Mouse (Mus musculus) heart, embryonic 15.5 days (tissue): ENCODE measurements around the gene Sox5. TPM values are rescaled to one million over a fixed set of nuclear protein-coding genes. Genes with fewer than 3 reads are reported as not detected.

ENCODE experiments used
- ATAC-seq: fragments of 200-750 bp; cut with Nextera tagmentation; replicated peaks from 2 replicates; pipeline ENCODE4 v1.8.0; 2017; ENCODE audit warnings: low read depth, moderate TSS enrichment; ENCODE audit not compliant: insufficient number of reproducible peaks, insufficient read depth, low FRiP score
- H3K27ac ChIP-seq: fragments of 300-500 bp; sonication (generic); 2 replicates; pipeline ENCODE4 v1.5.1; 2015; ENCODE audit warnings: mild to moderate bottlenecking, inconsistent platforms
- H3K27me3 ChIP-seq: fragments of 300-500 bp; sonication (generic); 2 replicates; pipeline ENCODE4 v1.6.1; 2015; ENCODE audit warnings: inconsistent platforms
- H3K36me3 ChIP-seq: fragments of 300-500 bp; sonication (generic); 2 replicates; pipeline ENCODE4 v1.6.1; 2015; ENCODE audit warnings: mild to moderate bottlenecking, inconsistent platforms
- H3K4me1 ChIP-seq: fragments of 300-500 bp; sonication (generic); replicated peaks from 2 replicates; pipeline ENCODE4 v1.6.1; 2015; ENCODE audit warnings: inconsistent platforms
- H3K4me2 ChIP-seq: fragments of 300-500 bp; sonication (generic); 2 replicates; pipeline ENCODE4 v1.6.1; 2015; ENCODE audit warnings: inconsistent platforms, mild to moderate bottlenecking, moderate library complexity
- H3K4me3 ChIP-seq: fragments of 300-500 bp; sonication (generic); 2 replicates; pipeline ENCODE4 v1.5.1; 2015; ENCODE audit warnings: mild to moderate bottlenecking, inconsistent platforms
- H3K9ac ChIP-seq: fragments of 300-500 bp; sonication (generic); 2 replicates; pipeline ENCODE4 v1.6.1; 2015; ENCODE audit warnings: mild to moderate bottlenecking, inconsistent platforms
- H3K9me3 ChIP-seq: fragments of 300-500 bp; sonication (generic); replicated peaks from 2 replicates; pipeline ENCODE4 v1.6.1; 2016; ENCODE audit warnings: inconsistent platforms
- WGBS: fragments of 180-500 bp; shearing (Covaris S2); methylation state at CpG from one replicate; pipeline ENCODE4 v1.1.7; 2015; ENCODE audit warnings: mixed read lengths; 5-methylcytosine and 5-hydroxymethylcytosine counted together
- polyA plus RNA-seq: library from polyadenylated mRNA; unstranded; fragments of >200 nt; fragmentation: Nextera tagmentation; extraction: Ambion mirVana; gene quantifications from 2 replicates; pipeline ENCODE4 v1.2.1, GENCODE M21; 2015

Gene Sox5
- polyA plus RNA-seq, 1 experiment from 2014 or later, result 8.9 TPM

DNA sequence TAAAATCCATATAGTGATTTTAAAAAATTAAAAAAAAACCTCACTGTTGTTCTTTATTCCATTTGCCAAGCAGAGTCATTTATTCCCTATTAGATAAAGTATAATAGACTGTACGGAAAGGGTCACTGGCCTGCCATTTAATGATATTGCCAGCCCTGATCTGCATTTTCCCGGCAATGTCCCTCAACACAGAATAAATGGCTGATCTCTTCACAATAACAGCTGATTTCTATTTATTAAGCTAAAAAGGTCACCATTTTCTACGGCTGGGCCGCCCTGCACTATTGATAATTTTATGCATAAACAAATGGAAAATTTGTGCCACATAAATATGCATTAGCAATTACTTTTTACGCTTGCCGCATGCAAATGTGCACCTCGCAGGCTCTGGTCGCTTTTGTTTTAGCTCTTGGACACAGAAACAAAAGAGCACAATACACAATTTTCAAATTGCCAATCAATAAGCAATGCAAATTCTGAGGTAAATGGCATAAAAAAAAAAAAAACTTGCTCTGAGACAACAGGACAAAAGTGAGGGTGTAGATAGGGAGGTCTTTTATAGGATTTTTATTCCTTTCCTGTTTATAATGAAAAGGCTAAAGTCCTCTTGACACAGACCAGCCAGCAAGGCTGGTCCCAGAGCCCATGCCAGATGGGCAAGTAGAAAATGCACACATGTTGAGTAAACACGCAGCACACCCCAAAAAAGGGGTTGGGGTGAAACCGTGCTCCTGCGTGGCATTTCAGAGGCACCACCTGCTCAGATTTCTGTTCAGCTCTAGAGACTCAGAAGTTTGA, 278.2 kb downstream of the Sox5 start:
- Histone ChIP-seq H3K27me3 (no peaks in the 10 kb centered on the region), H3K4me1 (no peaks in the 10 kb centered on the region), H3K4me3 (no peak overlapping the region), H3K9ac (no peak overlapping the region), H3K9me3 (no peaks in the 10 kb centered on the region), H3K4me2 (no peak overlapping the region), H3K36me3 (no peaks in the 10 kb centered on the region), H3K27ac (no peak overlapping the region)
- ATAC-seq, result no peak
- WGBS, result 85% methylated on average over 11 of the region's 11 CpGs

GRCm38 (mm10) chr6:144501439-144501838, 280.3 kb downstream of the Sox5 start:
- Histone ChIP-seq H3K9ac (no peak overlapping the region), H3K4me3 (no peak overlapping the region), H3K9me3 (no peaks in the 10 kb centered on the region)

DNA sequence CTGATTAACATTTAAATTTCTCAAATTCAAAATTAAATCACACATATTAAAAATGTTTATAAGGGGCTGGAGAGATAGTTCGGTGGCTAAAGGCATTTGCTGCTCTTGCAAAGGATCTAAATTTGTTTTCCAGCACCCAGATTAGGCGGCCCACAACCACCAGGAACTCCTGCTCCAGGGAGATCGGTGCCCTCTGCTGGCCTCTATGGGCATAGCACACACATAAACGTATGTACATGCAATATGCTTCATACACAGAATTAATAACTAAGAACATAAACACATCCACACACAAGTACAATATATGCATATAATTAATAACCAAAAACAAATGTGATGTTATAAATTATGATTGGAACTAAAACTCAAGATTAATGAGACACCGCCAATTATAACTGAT, 283.6 kb downstream of the Sox5 start:
- no peak for ATAC-seq
- 92% methylated on average over 5 of the region's 5 CpGs for WGBS

More at GRCm38 (mm10) chr6:144501439-144501838, 280.3 kb downstream of the Sox5 start:
- H3K27me3 ChIP-seq, result no peaks in the 10 kb centered on the region
- H3K27ac ChIP-seq, result no peak overlapping the region
- ATAC-seq, result no peak
- H3K4me1 ChIP-seq, result no peaks in the 10 kb centered on the region
- 74% methylated on average over 5 of the region's 5 CpGs for WGBS
- no peaks in the 10 kb centered on the region for H3K36me3 ChIP-seq
- no peak overlapping the region for H3K4me2 ChIP-seq

GRCm38 (mm10) chr6:144491761-144492415, 289.9 kb downstream of the Sox5 start:
- Histone ChIP-seq H3K4me3 (no peak overlapping the region), H3K27me3 (no peaks in the 10 kb centered on the region), H3K4me2 (no peak overlapping the region), H3K9me3 (0 out of 2 replicates have a peak, but pooled peaks cover under 1% of the 10 kb centered on the region), H3K27ac (no peak overlapping the region), H3K36me3 (no peaks in the 10 kb centered on the region), H3K9ac (no peak overlapping the region), H3K4me1 (no peaks in the 10 kb centered on the region)
- no peak for ATAC-seq
- WGBS, result 67% methylated on average over 11 of the region's 11 CpGs

More for the DNA sequence above, 283.6 kb downstream of the Sox5 start:
- Histone ChIP-seq H3K4me3 (no peak overlapping the region), H3K9ac (no peak overlapping the region), H3K9me3 (no peaks in the 10 kb centered on the region), H3K27ac (no peak overlapping the region), H3K36me3 (no peaks in the 10 kb centered on the region), H3K27me3 (no peaks in the 10 kb centered on the region), H3K4me1 (no peaks in the 10 kb centered on the region), H3K4me2 (no peak overlapping the region)

DNA sequence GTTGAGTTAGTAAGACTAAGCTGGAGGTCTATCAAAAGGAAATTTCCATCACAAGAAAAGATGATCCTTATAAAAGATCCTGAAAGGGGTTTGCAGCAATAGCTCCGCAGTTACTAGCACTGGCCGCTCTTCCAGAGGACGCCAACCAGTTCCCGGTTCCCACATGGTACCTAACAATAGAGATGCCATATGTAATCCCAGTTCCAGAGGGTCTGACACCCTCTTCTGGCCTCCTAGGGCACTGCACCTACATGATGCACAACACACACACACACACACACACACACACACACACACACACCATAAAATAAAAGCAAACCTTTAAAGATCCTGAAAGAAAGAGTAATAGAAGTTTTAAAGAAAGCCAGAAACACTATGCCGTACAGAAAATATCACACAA, 290.9 kb downstream of the Sox5 start:
- no peak overlapping the region for H3K9ac ChIP-seq
- H3K4me3 ChIP-seq, result no peak overlapping the region
- H3K9me3 ChIP-seq, result 0 out of 2 replicates have a peak, but pooled peaks cover 3% of the 10 kb centered on the region
- H3K27ac ChIP-seq, result no peak overlapping the region
- ATAC-seq, result no peak
- 93% methylated on average over 5 of the region's 5 CpGs for WGBS
- no peaks in the 10 kb centered on the region for H3K4me1 ChIP-seq
- H3K27me3 ChIP-seq, result no peaks in the 10 kb centered on the region
- H3K4me2 ChIP-seq, result no peak overlapping the region
- no peaks in the 10 kb centered on the region for H3K36me3 ChIP-seq

DNA sequence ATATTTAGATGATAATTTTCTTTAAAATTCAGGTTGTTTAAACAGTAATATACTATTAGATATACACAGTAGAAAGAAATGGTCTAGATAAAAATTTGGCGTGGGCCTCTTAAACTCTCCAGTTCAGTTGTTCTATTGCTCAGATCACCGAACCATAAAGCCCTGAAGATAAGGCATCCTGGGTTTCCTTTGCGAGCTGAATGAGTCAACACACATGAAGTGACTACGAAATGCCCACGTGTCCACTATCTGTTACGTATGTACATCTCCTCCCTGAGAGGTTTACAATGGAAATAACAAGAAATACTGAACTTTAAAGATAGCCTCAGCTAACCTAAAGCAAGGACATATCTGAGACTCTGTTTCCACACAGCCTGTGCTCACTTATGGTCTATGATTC, 296.2 kb downstream of the Sox5 start:
- H3K27ac ChIP-seq, result no peak overlapping the region
- no peak for ATAC-seq
- no peaks in the 10 kb centered on the region for H3K36me3 ChIP-seq
- H3K9ac ChIP-seq, result no peak overlapping the region
- H3K27me3 ChIP-seq, result no peaks in the 10 kb centered on the region
- H3K4me3 ChIP-seq, result no peak overlapping the region
- no peaks in the 10 kb centered on the region for H3K4me1 ChIP-seq
- WGBS, result 79% methylated on average over 6 of the region's 6 CpGs
- H3K4me2 ChIP-seq, result no peak overlapping the region
- 0 out of 2 replicates have a peak, but pooled peaks cover 3% of the 10 kb centered on the region for H3K9me3 ChIP-seq

- no peak overlapping the region for H3K4me2 ChIP-seq
- ATAC-seq, result no peak
- no peak overlapping the region for H3K9ac ChIP-seq
These were observed 298.6 kb downstream of the Sox5 start for GRCm38 (mm10) chr6:144483166-144483565.

DNA sequence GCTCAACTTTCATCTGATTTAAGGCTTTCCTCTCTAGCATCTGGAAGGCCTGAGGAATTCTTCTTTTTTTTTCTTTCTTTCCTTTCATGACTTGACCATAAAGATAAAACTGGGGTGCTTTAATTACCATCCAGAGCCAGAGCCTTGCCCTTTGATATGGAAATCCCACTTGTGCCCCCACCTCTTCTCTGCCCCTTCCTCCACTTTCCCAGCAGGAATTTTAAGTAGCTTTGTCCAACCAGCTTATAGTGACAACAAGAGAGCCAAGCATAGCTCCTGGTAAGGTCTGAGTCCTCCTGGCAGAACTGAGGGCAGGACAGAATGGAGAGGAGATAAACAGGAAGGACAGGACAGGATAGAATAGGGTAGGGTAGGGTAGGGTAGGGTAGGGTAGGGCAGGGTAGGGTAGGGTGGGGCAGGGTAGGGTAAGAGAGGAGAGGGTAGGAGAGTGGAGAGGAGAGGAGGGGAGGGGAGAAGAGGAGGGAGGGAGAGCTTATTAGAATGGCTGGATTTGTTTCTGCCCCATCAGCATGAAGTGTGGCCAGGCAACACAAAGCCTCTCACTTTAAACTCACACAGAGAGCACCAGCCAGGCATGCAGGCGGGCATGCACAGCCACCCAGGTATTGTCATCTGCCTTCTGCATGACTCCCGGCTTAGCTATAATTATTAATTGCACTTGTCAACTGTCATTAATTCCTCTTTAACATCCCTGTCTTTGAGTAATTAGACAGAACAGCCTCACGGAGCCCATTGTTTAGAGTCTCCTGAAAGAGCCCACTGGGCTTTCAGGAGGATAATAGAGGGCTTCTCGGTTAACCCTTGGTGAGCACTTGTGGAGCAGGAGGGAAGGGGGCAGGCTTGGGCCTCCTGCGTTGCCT, 300.9 kb downstream of the Sox5 start:
- 45% methylated on average over 5 of the region's 5 CpGs for WGBS
- H3K36me3 ChIP-seq, result no peaks in the 10 kb centered on the region
- no peak overlapping the region for H3K27ac ChIP-seq
- H3K27me3 ChIP-seq, result no peaks in the 10 kb centered on the region
- no peak overlapping the region for H3K4me3 ChIP-seq
- no peaks in the 10 kb centered on the region for H3K9me3 ChIP-seq
- no peak for ATAC-seq
- H3K4me1 ChIP-seq, result no peaks in the 10 kb centered on the region
- H3K4me2 ChIP-seq, result no peak overlapping the region
- H3K9ac ChIP-seq, result no peak overlapping the region

More at GRCm38 (mm10) chr6:144483166-144483565, 298.6 kb downstream of the Sox5 start:
- H3K27ac ChIP-seq, result no peak overlapping the region
- H3K4me1 ChIP-seq, result no peaks in the 10 kb centered on the region
- H3K9me3 ChIP-seq, result 0 out of 2 replicates have a peak, but pooled peaks cover 3% of the 10 kb centered on the region
- 86% methylated on average over 4 of the region's 4 CpGs for WGBS
- no peaks in the 10 kb centered on the region for H3K27me3 ChIP-seq
- no peak overlapping the region for H3K4me3 ChIP-seq
- H3K36me3 ChIP-seq, result no peaks in the 10 kb centered on the region

DNA sequence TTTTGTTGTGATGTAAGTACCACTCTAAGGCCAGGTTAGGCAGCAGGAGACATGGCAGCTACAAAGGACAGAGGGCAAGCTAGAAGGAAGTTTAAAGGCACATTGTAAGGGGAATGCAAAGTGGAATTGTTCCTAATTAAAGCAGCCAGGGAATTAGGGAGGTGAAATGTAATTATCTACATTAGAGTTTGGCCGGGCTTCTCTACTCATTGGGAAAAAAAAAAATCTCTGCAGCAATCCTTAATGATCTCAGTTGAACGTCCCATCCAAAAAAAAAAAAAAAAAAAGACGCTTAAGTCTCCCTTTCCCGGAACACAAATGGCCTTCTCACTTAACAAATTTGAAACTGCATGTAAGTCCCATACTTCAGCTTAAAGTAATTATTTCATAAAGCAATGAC, 301.9 kb downstream of the Sox5 start:
- H3K9me3 ChIP-seq, result no peaks in the 10 kb centered on the region
- WGBS, result 76% methylated on average over 4 of the region's 4 CpGs
- H3K4me3 ChIP-seq, result no peak overlapping the region
- H3K4me2 ChIP-seq, result no peak overlapping the region
- no peak for ATAC-seq
- no peak overlapping the region for H3K9ac ChIP-seq
- no peaks in the 10 kb centered on the region for H3K27me3 ChIP-seq
- no peaks in the 10 kb centered on the region for H3K4me1 ChIP-seq
- no peaks in the 10 kb centered on the region for H3K36me3 ChIP-seq
- H3K27ac ChIP-seq, result no peak overlapping the region

DNA sequence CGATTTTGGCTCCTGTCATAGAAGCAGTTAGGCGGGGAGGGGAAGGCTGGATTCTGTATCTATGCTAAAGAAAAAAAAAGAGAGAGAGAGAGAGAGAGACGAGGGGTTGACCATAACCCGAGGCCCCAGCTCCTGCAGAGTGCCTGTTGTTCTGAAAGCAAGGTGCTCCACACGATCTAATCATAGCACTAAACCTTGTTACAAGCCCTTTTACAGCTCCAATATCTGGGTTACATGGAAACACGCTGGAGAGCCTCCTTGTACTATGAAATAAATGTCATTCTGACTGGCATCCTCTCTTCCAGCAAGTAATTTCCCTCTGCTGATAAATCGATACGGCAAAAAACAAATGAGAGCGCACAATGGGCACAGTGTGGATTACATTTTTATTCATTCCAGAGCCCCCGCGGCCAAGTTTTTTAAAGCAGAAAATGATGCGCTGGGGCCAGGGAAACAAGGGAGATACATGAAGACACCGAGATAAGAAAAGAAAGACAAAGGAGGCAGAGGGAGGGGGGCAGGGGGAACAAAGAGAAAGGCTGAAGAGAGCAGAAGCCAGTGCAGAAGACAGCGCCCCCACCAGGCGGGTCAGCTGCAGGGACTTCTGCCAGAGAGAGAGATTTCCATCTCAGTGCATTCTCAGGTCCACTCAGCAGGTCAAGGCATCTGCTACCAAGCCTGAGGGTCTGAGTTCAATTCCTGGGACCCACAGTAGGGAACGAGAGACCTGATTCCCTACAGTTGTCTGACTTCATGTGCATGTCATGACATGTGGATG, 304.3 kb downstream of the Sox5 start:
- Histone ChIP-seq H3K4me2 (no peak overlapping the region), H3K27ac (no peak overlapping the region), H3K4me3 (no peak overlapping the region), H3K36me3 (no peaks in the 10 kb centered on the region), H3K9me3 (no peaks in the 10 kb centered on the region), H3K27me3 (no peaks in the 10 kb centered on the region), H3K9ac (no peak overlapping the region), H3K4me1 (no peaks in the 10 kb centered on the region)
- WGBS, result 61% methylated on average over 16 of the region's 16 CpGs
- no peak; the same call in 1 of the 2 replicates for ATAC-seq
